Mouse (Mus musculus) liver, adult 2 months (tissue): Measurements from ENCODE around the gene Ankub1. TPM values are rescaled to one million over a fixed set of nuclear protein-coding genes. Genes with fewer than 3 reads are reported as not detected.

ENCODE experiments used
- DNase-seq: peaks from one replicate; pipeline ENCODE4 v3.0.0-alpha.2; 2011; ENCODE audit warnings: low read depth, low spot score; ENCODE audit errors: extremely low read depth
- H3K27ac ChIP-seq: fragments of 200-500 bp; replicated peaks from 2 replicates; pipeline ENCODE4 v1.5.1; 2012; ENCODE audit warnings: low read depth, mild to moderate bottlenecking, control low read depth, inconsistent platforms, low read length; ENCODE audit not compliant: insufficient read depth
- H3K27me3 ChIP-seq: fragments of 200-500 bp; 2 replicates; pipeline ENCODE4 v1.6.1; 2012; ENCODE audit warnings: mild to moderate bottlenecking, moderate library complexity, low read length, inconsistent platforms; ENCODE audit not compliant: control insufficient read depth, insufficient read depth
- H3K36me3 ChIP-seq: fragments of 200-500 bp; 2 replicates; pipeline ENCODE4 v1.6.1; 2012; ENCODE audit warnings: low read length, inconsistent platforms; ENCODE audit not compliant: control insufficient read depth, insufficient read depth
- H3K4me1 ChIP-seq: fragments of 200-500 bp; 2 replicates; pipeline ENCODE4 v1.6.1; 2011; ENCODE audit warnings: low read length; ENCODE audit not compliant: control insufficient read depth, insufficient read depth
- H3K4me3 ChIP-seq: fragments of 200-500 bp; 2 replicates; pipeline ENCODE4 v1.5.1; 2011; ENCODE audit warnings: low read depth, mild to moderate bottlenecking, control low read depth, low read length, moderate library complexity; ENCODE audit not compliant: insufficient read depth
- H3K79me2 ChIP-seq: fragments of 200-500 bp; 2 replicates; pipeline ENCODE4 v1.6.1; 2012; ENCODE audit warnings: inconsistent platforms, mild to moderate bottlenecking, low read length, moderate library complexity; ENCODE audit not compliant: control insufficient read depth, insufficient read depth
- H3K9ac ChIP-seq: fragments of 200-500 bp; 2 replicates; pipeline ENCODE4 v1.6.1; 2012; ENCODE audit warnings: low read depth, mild to moderate bottlenecking, control low read depth, inconsistent platforms, low read length
- CTCF ChIP-seq: fragments of 200-500 bp; IDR thresholded peaks from 2 replicates; pipeline ENCODE4 v1.5.1; 2011; ENCODE audit warnings: low read depth, low read length, control low read depth
- POLR2A ChIP-seq: fragments of 200-500 bp; IDR thresholded peaks from 2 replicates; pipeline ENCODE4 v1.6.1; 2011; ENCODE audit warnings: low read length, control low read depth; ENCODE audit not compliant: insufficient read depth; ENCODE audit errors: extremely low read depth
- WGBS: fragments of 180-500 bp; shearing (Covaris S2); methylation state at CpG from one replicate; pipeline ENCODE4 v1.1.7; 2018; 5-methylcytosine and 5-hydroxymethylcytosine counted together
- polyA plus RNA-seq: library from polyadenylated mRNA; depleted of rRNA; stranded (reverse); fragments of >200 nt; gene quantifications from 2 replicates; pipeline ENCODE4 v1.2.3, GENCODE M21; 2012; rRNA removed
- total RNA-seq: library from RNA; depleted of rRNA; stranded (reverse); fragments of >200 nt; gene quantifications from 2 replicates; pipeline ENCODE4 v1.2.3, GENCODE M21; 2014; rRNA removed

Ankub1 gene
- 0.18 and 0.34 TPM in 2 replicates for total RNA-seq
- 0.12 and 0.14 TPM in 2 replicates for polyA plus RNA-seq

- no peak for TF ChIP-seq POLR2A
- no peak for TF ChIP-seq CTCF
- Histone ChIP-seq H3K4me3 (no peak within 1 kb of the TSS), H3K27me3 (no peaks in the 10 kb centered on the region), H3K27ac (no peak within 1 kb of the TSS), H3K36me3 (no peaks in the 10 kb centered on the region), H3K79me2 (no peaks in the 10 kb centered on the region), H3K4me1 (peaks cover 8% of the 10 kb centered on the region), H3K9ac (no peak within 1 kb of the TSS)
- WGBS, result 68% methylated on average over 2 of the region's 2 CpGs
- no peak for DNase-seq
Measured at GRCm38 (mm10) chr3:57692719-57693118, at the start of gene Ankub1. Ankub1 (minus strand) TSS chr3:57692799.

GRCm38 (mm10) chr3:57739830-57740229 is 47.2 kb upstream of the Ankub1 start:
- H3K27me3 ChIP-seq, result no peaks in the 10 kb centered on the region
- DNase-seq, result no peak
- no peaks in the 10 kb centered on the region for H3K36me3 ChIP-seq
- no peak overlapping the region for H3K9ac ChIP-seq
- TF ChIP-seq CTCF, result no peak
- no peak for TF ChIP-seq POLR2A
- no peak overlapping the region for H3K27ac ChIP-seq
- WGBS, result 78% methylated on average over 1 of the region's 1 CpGs
- no peak overlapping the region for H3K4me3 ChIP-seq
- H3K79me2 ChIP-seq, result peaks cover 16% of the 10 kb centered on the region
- H3K4me1 ChIP-seq, result peaks cover 13% of the 10 kb centered on the region; the same call in 1 of the 2 replicates

GRCm38 (mm10) chr3:57736419-57737095 is 44.0 kb upstream of the Ankub1 start:
- WGBS, result under 1% methylated on average over 13 of the region's 13 CpGs
- peak; percentile 63 for DNase-seq
- H3K4me3 ChIP-seq, result peak overlapping the region; percentile 93
- H3K9ac ChIP-seq, result peak overlapping the region; percentile 95
- H3K36me3 ChIP-seq, result no peaks in the 10 kb centered on the region
- TF ChIP-seq POLR2A, result no peak
- no peak for TF ChIP-seq CTCF
- H3K27me3 ChIP-seq, result no peaks in the 10 kb centered on the region
- peaks cover 9% of the 10 kb centered on the region; the same call in 1 of the 2 replicates for H3K4me1 ChIP-seq
- peaks cover 2% of the 10 kb centered on the region; the same call in 1 of the 2 replicates for H3K79me2 ChIP-seq
- H3K27ac ChIP-seq, result peak overlapping the region; percentile 99

- Histone ChIP-seq H3K27ac (peak within 1 kb of the TSS; percentile 99), H3K27me3 (no peaks in the 10 kb centered on the region), H3K4me1 (peaks cover 8% of the 10 kb centered on the region; the same call in 1 of the 2 replicates), H3K4me3 (peak within 1 kb of the TSS; percentile 93), H3K36me3 (no peaks in the 10 kb centered on the region), H3K79me2 (peaks cover 2% of the 10 kb centered on the region; the same call in 1 of the 2 replicates), H3K9ac (peak within 1 kb of the TSS; percentile 95)
- TF ChIP-seq CTCF, result no peak
- TF ChIP-seq POLR2A, result peak; percentile 69; the same call in 1 of the 2 replicates
- peak; percentile 95 for DNase-seq
- WGBS, result under 1% methylated on average over 59 of the region's 59 CpGs
Measured at GRCm38 (mm10) chr3:57735511-57736370, 43.1 kb upstream of the Ankub1 start, which contains the start of gene Rnf13. Rnf13 (plus strand) TSS chr3:57736062.

GRCm38 (mm10) chr3:57732206-57732915 is 39.8 kb upstream of the Ankub1 start:
- Histone ChIP-seq H3K36me3 (no peaks in the 10 kb centered on the region), H3K27ac (no peak overlapping the region), H3K9ac (no peak overlapping the region), H3K27me3 (no peaks in the 10 kb centered on the region), H3K4me1 (peaks cover 3% of the 10 kb centered on the region; the same call in 1 of the 2 replicates), H3K79me2 (peaks cover under 1% of the 10 kb centered on the region; the same call in 1 of the 2 replicates), H3K4me3 (no peak overlapping the region)
- DNase-seq, result no peak
- WGBS, result 92% methylated on average over 5 of the region's 5 CpGs
- TF ChIP-seq CTCF, result no peak
